Mouse (Mus musculus): ENCODE results near the gene Mtmr3.

Gene Mtmr3

GRCm38 (mm10) chr11:4506486-4506885 lies 88.2 kb downstream of the Mtmr3 start:
- DNase-seq, result no peak

DNA sequence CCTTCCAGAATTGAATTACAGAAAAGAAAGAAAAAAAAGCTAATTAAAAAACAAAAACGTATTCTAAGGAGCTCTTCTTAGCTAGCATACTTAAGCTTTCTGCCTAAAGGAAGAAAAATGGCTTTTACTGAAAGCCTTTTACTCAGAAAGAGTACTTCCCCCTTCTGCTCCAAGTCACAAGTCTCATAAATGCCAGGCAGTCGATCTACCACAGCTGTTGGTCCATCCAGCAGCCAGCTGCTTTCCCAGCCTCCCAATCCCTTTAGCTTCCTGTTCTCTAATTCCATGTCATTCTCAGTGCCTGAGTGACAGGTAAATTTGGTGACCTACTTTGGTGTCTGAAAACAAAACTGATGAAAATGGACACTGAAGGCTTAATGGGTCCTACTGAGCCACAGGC lies 92.5 kb downstream of the Mtmr3 start:
- DNase-seq, result no peak

- no peak for DNase-seq
Measured at GRCm38 (mm10) chr11:4500826-4501225, 93.8 kb downstream of the Mtmr3 start.

DNA sequence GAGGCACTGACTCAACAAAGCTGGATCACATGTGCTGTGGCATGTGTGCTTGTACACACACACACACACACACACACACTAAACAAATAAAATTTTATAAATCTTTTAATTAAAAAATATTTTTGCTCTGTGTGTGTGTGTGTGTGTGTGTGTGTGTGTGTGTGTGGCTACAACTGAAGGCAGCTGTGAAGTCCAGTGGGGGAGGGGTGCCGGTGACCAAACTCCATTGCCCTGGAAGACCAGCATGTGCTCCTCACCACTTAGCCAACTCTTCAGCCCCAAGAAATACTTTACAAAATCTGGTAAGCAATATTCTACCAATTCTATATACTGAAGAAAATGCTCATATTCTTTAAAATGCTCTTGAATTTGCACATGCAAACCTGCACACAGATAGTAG lies 94.4 kb downstream of the Mtmr3 start:
- no peak for DNase-seq

DNA sequence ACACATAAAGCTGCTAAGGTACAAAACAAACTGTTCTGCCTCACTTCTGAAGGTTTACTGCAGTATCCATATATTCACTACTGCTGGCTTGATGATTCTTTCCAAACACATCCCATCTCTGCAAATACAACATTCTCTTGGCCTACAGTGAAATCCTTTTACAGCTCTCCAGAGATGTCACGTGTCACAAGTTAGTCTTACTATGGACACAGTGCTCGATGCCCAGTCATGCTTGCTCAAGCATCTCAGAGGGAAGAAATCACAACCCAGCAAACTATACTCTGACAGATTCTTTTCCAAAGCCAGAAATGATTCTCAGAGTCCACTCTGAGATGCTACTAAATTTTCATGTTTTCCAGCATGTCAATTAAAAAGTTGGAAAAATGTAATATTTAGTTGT lies 95.2 kb downstream of the Mtmr3 start:
- DNase-seq, result no peak

- DNase-seq, result no peak
Measured at GRCm38 (mm10) chr11:4498774-4499173, 95.9 kb downstream of the Mtmr3 start.

- DNase-seq, result no peak
Measured at GRCm38 (mm10) chr11:4497501-4498118, 97.1 kb downstream of the Mtmr3 start.

DNA sequence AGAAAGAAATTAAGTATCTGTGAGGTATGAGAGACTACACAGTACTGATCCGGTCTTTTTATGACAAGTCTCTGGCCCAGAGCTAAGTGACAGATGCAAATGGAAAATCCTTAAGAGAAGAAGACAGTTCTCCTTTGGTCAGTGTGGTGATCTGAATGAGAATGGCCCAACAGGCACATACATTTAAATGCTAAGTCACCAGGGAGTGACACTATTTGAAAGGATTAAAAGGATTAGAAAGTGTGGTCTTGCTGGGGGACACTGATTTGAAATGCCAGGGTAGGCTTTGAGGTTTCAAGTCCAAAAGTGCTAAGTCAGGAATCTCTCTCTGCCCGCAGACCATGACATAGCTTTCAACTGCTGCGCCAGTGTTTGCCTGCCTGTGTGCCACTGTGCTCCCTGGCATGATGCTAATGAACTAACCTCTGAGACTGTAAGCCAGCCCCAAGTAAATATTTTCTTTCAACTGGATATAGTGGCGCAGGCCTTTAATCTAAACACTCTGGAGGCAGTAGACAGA lies 99.6 kb downstream of the Mtmr3 start:
- no peak for DNase-seq

DNA sequence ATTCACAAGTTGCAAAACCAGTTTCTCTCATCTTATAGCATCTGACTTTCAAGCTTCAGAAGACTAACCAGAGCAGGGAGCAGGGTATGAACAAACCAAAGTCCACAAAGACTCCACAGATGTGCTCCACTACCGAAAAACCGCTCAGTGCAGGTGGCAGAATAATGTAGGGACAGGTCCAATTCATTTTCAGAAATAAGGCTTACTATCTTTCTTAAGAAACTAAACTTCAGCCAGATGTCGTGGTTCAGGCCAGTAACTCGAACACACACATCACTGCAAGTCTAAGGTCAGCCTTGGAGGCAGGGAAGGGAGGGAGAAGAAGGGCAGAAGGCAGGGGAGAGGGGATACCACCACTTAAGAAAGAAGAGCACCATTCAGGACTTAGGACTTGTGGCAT lies 105.5 kb downstream of the Mtmr3 start:
- no peak for DNase-seq

- no peak for DNase-seq
Measured at GRCm38 (mm10) chr11:4488798-4489197, 105.9 kb downstream of the Mtmr3 start.

DNA sequence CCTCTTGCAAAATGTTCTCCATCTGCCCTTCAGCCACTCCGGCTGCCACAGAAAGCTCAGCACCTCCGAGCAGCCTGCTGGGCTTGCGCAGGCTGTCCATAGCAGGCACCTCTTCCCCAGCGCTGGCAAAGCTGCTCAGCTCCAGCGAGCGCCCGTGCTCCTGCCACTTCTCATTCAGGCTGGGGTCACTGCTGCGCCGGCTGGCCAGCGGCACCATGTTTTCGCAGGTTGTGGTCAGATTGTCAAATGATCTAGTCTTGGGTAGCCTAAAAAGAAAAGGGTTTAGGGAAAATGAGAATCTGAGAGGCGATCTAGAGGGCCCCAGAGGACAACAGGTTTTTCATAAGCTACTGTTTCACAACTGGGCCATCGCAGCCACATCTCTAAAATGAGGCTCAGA lies 106.3 kb downstream of the Mtmr3 start:
- DNase-seq, result no peak

DNA sequence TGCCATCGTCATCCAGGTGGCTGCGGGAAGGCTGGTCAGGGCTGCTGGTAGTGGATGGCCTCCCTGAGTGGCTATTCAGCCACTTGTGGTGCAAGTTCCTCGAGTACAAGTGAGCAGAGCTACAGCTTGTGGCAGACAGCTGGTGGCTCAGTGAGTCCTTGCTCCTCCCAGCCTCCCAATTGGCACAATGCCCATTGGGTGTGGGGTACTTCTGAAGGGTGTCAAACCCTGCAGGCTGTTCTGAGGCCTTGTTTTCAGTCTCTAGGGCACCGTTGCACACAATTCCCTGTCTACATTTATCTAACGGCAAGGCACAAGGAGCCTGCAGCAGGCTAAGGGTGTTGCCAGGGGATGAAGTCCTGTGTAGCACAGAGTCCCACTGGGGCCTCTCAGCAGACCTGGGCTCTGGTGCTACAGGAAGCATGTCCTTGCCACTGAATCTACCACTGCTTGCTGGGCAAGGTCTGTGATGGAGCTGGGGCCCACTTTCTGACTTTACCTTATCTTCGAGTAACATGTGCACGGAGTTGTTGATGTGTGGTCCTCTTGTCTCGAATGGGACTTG lies 107.2 kb downstream of the Mtmr3 start:
- DNase-seq, result peak; percentile 53

DNA sequence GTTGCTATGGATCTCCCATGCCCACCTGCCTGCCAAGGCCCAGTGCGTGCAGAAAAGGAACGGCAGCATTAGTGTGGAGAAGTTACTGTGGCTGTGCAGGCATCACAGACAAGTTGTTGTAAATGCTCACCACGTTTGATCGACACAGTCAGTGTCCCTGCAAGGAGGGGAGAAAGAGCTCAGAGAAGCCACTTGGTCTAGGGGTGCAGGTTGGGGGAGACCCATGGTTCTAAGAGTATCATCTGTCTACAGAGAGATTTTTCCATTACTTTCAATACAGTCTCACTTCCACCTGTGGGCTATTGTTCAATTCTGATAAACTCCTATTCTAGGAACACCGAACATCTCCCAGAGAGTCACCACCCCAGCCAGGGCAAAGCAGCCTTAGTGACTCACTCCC lies 110.1 kb downstream of the Mtmr3 start:
- no peak for DNase-seq

- no peak for DNase-seq
Measured at GRCm38 (mm10) chr11:4482641-4483040, 112.0 kb downstream of the Mtmr3 start.

GRCm38 (mm10) chr11:4476184-4476697 lies 118.4 kb downstream of the Mtmr3 start:
- DNase-seq, result peak; percentile 32

GRCm38 (mm10) chr11:4472464-4473179 lies 122.0 kb downstream of the Mtmr3 start:
- no peak for DNase-seq

DNA sequence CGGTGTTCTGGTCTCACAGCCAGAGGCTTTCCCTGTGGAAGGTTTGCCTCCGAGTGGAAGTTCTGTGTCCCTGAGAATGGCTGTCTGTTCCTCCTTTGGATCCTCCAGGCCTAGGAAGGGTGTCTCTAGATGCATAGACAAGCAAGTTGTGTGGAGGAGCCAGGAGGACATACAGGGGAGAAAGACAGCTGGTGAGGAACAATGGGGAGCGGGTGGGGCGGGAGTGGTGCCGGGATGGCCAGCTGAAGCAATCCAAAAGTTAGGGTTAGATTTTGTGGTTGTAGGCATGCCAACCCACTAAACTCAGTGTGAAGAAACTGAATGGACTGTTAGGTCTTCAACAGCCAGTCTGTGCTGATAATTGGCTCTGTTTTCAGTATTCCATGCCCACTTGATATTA lies 122.9 kb downstream of the Mtmr3 start:
- no peak for DNase-seq

- no peak for DNase-seq
Measured at GRCm38 (mm10) chr11:4471251-4471650, 123.4 kb downstream of the Mtmr3 start.

DNA sequence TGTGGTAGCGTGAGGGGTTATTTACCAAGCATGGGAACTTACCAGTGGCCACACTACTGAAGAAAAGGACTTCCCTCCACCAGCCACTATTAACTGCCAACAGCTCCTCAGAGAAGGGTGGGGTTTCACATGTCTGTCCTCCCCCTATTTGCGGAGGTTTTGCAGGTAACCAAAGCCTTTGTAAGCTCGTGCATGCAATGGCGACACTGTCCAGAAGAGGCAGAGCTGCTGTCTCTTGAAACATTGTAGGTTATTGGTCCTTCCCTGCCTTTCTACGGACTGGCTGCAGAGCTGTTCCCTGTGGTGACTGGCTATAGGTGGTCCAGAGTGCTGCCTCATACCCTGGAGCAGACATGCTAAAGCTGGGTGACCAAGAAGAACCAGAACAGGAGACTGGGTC lies 125.6 kb downstream of the Mtmr3 start:
- DNase-seq, result no peak

GRCm38 (mm10) chr11:4467436-4467835 lies 127.2 kb downstream of the Mtmr3 start:
- no peak for DNase-seq

DNA sequence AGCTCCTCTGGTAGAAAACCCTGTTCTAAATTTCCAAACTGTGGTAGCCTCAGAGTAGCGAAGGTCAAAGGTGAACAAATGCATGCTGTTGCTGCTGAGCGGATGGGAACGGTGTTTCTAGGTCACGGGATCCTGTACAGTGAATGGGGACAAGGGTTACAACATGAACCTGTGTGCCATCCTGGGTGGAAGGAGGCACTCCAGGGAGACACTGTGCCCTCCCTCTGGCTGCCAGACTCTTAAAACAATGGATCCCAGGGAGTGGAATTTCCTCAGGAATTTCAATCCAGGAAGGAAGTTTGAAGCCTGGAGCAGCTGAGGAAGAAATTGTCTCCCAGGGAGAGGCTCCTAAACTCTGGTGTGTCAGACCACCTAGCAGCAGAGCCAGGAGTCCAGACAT lies 128.5 kb downstream of the Mtmr3 start:
- DNase-seq, result no peak

- no peak for DNase-seq
Measured at GRCm38 (mm10) chr11:4464616-4465015, 130.0 kb downstream of the Mtmr3 start.

- DNase-seq, result no peak
Measured at GRCm38 (mm10) chr11:4464186-4464585, 130.5 kb downstream of the Mtmr3 start.

DNA sequence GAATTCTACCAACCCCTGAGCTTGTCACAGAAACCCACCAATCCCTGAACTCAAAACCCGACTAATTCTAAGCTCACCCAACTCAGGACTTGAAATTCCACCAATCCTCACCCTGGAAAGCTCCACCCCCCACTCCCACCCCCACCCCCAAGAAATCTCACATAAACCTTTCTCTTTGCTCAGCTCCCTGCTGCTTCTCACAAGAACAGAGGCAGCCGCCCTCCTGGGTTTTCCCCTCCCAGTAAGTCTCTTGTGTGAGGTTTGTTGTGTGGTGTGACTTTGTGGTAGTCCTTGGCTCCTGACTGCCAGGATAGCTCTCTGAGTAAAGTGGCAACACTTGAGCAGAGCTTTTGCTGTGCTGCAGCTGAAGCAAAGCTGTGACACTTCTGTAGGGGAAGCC lies 131.8 kb downstream of the Mtmr3 start:
- DNase-seq, result no peak

All from cerebellum, adult 11-12 months (tissue).